ENCODE assay signal across 13 mouse cellular contexts in genomic region chr13:112986451-112986950, GRCm38 (mm10). TPM values are rescaled to one million over a fixed set of nuclear protein-coding genes. Genes with fewer than 3 reads are reported as not detected.
DNase-seq lines count a peak whose midpoint lies in the region; ATAC-seq and TF ChIP-seq lines count a peak whose summit lies in the region.
"Had no signal": no experiment of that assay in that cellular context is flagged by ENCODE, and none has a peak within 500 bp of the region (broad histone marks: within the 10 kb centered on the region; RNA-seq: fewer than 3 reads in every experiment).

No protein-coding gene starts in this region.

- H3K27ac ChIP-seq in liver, embryonic 11.5 days (ENCODE audit: low read depth, low read length), result no peak overlapping the region
- no peak overlapping the region for H3K27ac ChIP-seq in embryonic facial prominence, embryonic 15.5 days (replicated peaks)
- no peak overlapping the region for H3K27ac ChIP-seq in hindbrain, postnatal 0 days
- no peak overlapping the region for H3K27ac ChIP-seq in midbrain, embryonic 16.5 days (ENCODE audit: low read length)
- no peak overlapping the region for H3K27ac ChIP-seq in cerebellum, adult 2 months (ENCODE audit: insufficient read depth, low read length)
- H3K27ac ChIP-seq: liver, embryonic 14.5 days had no signal

- no peak overlapping the region for H3K9ac ChIP-seq in liver, embryonic 11.5 days (ENCODE audit: low read depth, low read length)
- H3K9ac ChIP-seq in embryonic facial prominence, embryonic 15.5 days, result no peak overlapping the region
- H3K9ac ChIP-seq in hindbrain, postnatal 0 days (replicated peaks; ENCODE audit: low read length), result no peak overlapping the region
- no peak overlapping the region for H3K9ac ChIP-seq in midbrain, embryonic 16.5 days (ENCODE audit: low read depth, low read length)
- H3K9ac ChIP-seq: liver, embryonic 14.5 days had no signal

- H3K36me3 ChIP-seq in liver, embryonic 11.5 days (ENCODE audit: control insufficient read depth, insufficient read depth, low read length), result no peaks in the 10 kb centered on the region
- H3K36me3 ChIP-seq in embryonic facial prominence, embryonic 15.5 days, result no peaks in the 10 kb centered on the region
- no peaks in the 10 kb centered on the region for H3K36me3 ChIP-seq in hindbrain, postnatal 0 days (ENCODE audit: insufficient read depth, low read length)
- H3K36me3 ChIP-seq in midbrain, embryonic 16.5 days (ENCODE audit: control insufficient read depth, insufficient read depth, low read length), result no peaks in the 10 kb centered on the region

- no peak for DNase-seq in liver, embryonic 11.5 days (ENCODE audit: low spot score)
- DNase-seq in liver, result no peak
- DNase-seq in hindbrain, postnatal 0 days (ENCODE audit: low spot score), result no peak
- no peak for DNase-seq in cerebellum, adult 2 months
- no peak for DNase-seq in urinary bladder, postnatal 4 days (ENCODE audit: low spot score in 2 of 2)
- DNase-seq: cerebellum, adult 8-10 months; heart, postnatal 36 days; right cerebral cortex, adult 18-20 months had no signal

- H3K4me3 ChIP-seq in liver, embryonic 11.5 days (ENCODE audit: low read depth, low read length), result no peak overlapping the region
- peak overlapping the region; percentile 54 for H3K4me3 ChIP-seq in embryonic facial prominence, embryonic 15.5 days (replicated peaks)
- peak overlapping the region; percentile 54; the same call in 1 of the 2 replicates for H3K4me3 ChIP-seq in hindbrain, postnatal 0 days (ENCODE audit: low read length)
- peak overlapping the region; percentile 65; the same call in 1 of the 2 replicates for H3K4me3 ChIP-seq in midbrain, embryonic 16.5 days (ENCODE audit: low read depth, low read length)
- no peak overlapping the region for H3K4me3 ChIP-seq in cerebellum, adult 2 months (replicated peaks; ENCODE audit: insufficient read depth, low read depth, low read length)

- H3K27me3 ChIP-seq in liver, embryonic 11.5 days (replicated peaks; ENCODE audit: control insufficient read depth, insufficient read depth, low read length), result peaks cover 70% of the 10 kb centered on the region
- H3K27me3 ChIP-seq in embryonic facial prominence, embryonic 15.5 days, result peaks cover 65% of the 10 kb centered on the region
- H3K27me3 ChIP-seq in hindbrain, postnatal 0 days (ENCODE audit: insufficient read depth, low read length), result peaks cover 35% of the 10 kb centered on the region
- peaks cover 33% of the 10 kb centered on the region for H3K27me3 ChIP-seq in midbrain, embryonic 16.5 days (ENCODE audit: control insufficient read depth, insufficient read depth, low read depth, low read length)
- peaks cover 5% of the 10 kb centered on the region; the same call in 1 of the 2 replicates for H3K27me3 ChIP-seq in cerebellum, adult 2 months (ENCODE audit: control insufficient read depth, insufficient read depth, low read length)

- ATAC-seq in liver, embryonic 11.5 days (replicated peaks; ENCODE audit: low FRiP score), result no peak
- no peak for ATAC-seq in embryonic facial prominence, embryonic 15.5 days (ENCODE audit: insufficient number of reproducible peaks, low FRiP score, low TSS enrichment, low read depth)
- ATAC-seq in hindbrain, postnatal 0 days, result no peak
- ATAC-seq in midbrain, embryonic 16.5 days, result no peak
- no peak for ATAC-seq in activated CD4-positive, CD25-positive, alpha-beta regulatory T cell, adult 4 months

- no peak for TF ChIP-seq CTCF in hindbrain, postnatal 0 days (IDR thresholded peaks at IDR 0.05; ENCODE audit: low read depth)
- TF ChIP-seq CTCF in cerebellum, adult 2 months (IDR thresholded peaks at IDR 0.05; ENCODE audit: borderline replicate concordance, insufficient read depth, low read depth, low read length), result no peak

- no peak for TF ChIP-seq POLR2A in cerebellum, adult 2 months (IDR thresholded peaks at IDR 0.05; ENCODE audit: borderline replicate concordance, insufficient read depth, low read length)

- H3K4me2 ChIP-seq in liver, embryonic 11.5 days, result peak overlapping the region; percentile 96
- H3K4me2 ChIP-seq in embryonic facial prominence, embryonic 15.5 days (replicated peaks), result peak overlapping the region; percentile 99
- H3K4me2 ChIP-seq in hindbrain, postnatal 0 days (ENCODE audit: low read depth, low read length), result peak overlapping the region; percentile 69
- H3K4me2 ChIP-seq in midbrain, embryonic 16.5 days (ENCODE audit: low read length), result peak overlapping the region; percentile 98

- 3% methylated on average over 17 of the region's 17 CpGs for WGBS in liver, embryonic 11.5 days
- WGBS in embryonic facial prominence, embryonic 15.5 days, result 1% methylated on average over 17 of the region's 17 CpGs
- WGBS in hindbrain, postnatal 0 days, result 3% methylated on average over 17 of the region's 17 CpGs
- WGBS in midbrain, embryonic 16.5 days, result 1% methylated on average over 17 of the region's 17 CpGs
- 8% methylated on average over 17 of the region's 17 CpGs for WGBS in cerebellum, adult 2 months

- H3K9me3 ChIP-seq in liver, embryonic 11.5 days (ENCODE audit: control insufficient read depth, low read length), result no peaks in the 10 kb centered on the region
- no peaks in the 10 kb centered on the region for H3K9me3 ChIP-seq in embryonic facial prominence, embryonic 15.5 days (replicated peaks)
- H3K9me3 ChIP-seq in hindbrain, postnatal 0 days (ENCODE audit: low read length), result no peaks in the 10 kb centered on the region
- H3K9me3 ChIP-seq in midbrain, embryonic 16.5 days (replicated peaks; ENCODE audit: control insufficient read depth, low read length, poor library complexity, severe bottlenecking), result no peaks in the 10 kb centered on the region

- H3K4me1 ChIP-seq in liver, embryonic 11.5 days (replicated peaks; ENCODE audit: control insufficient read depth, insufficient read depth, low read length), result peaks cover 14% of the 10 kb centered on the region
- peaks cover 41% of the 10 kb centered on the region for H3K4me1 ChIP-seq in embryonic facial prominence, embryonic 15.5 days
- H3K4me1 ChIP-seq in hindbrain, postnatal 0 days (ENCODE audit: insufficient read depth, low read length), result no peaks in the 10 kb centered on the region
- peaks cover 28% of the 10 kb centered on the region for H3K4me1 ChIP-seq in midbrain, embryonic 16.5 days (ENCODE audit: control insufficient read depth, insufficient read depth, low read length)
- H3K4me1 ChIP-seq in cerebellum, adult 2 months (ENCODE audit: control insufficient read depth, insufficient read depth, low read length), result peaks cover 6% of the 10 kb centered on the region

RNA-seq across cellular contexts. Expression of gene Ccno, which starts 1.1 kb away (rescaled TPM):
- 0.08 TPM in 1 of 2 replicates, not detected in the other for polyA plus RNA-seq in liver, embryonic 11.5 days (2014; fragmentation: Nextera tagmentation; extraction: Ambion mirVana)
- 10.8 and 26.9 TPM in 2 replicates for polyA plus RNA-seq in embryonic facial prominence, embryonic 15.5 days (2015; fragmentation: Nextera tagmentation; extraction: Ambion mirVana)
- total RNA-seq in hindbrain, postnatal 0 days (2014; rRNA removed), result 1.3 and 2.7 TPM in 2 replicates
- polyA plus RNA-seq in hindbrain, postnatal 0 days (2015; fragmentation: Nextera tagmentation; extraction: Ambion mirVana), result 1.7 and 1.9 TPM in 2 replicates
- polyA plus RNA-seq in midbrain, embryonic 16.5 days (2015; fragmentation: Nextera tagmentation; extraction: Ambion mirVana), result 1.2 and 1.5 TPM in 2 replicates
- polyA plus RNA-seq in cerebellum, adult 2 months (2012; rRNA removed), result 0.76 and 0.82 TPM in 2 replicates
- not detected for polyA plus RNA-seq in activated CD4-positive, CD25-positive, alpha-beta regulatory T cell, adult 4 months (2017; shearing (Covaris generic))

RNA-seq across cellular contexts. Expression of gene Mcidas, which starts 7.1 kb away (rescaled TPM):
- polyA plus RNA-seq in liver, embryonic 11.5 days (2014; fragmentation: Nextera tagmentation; extraction: Ambion mirVana), result not detected in 2 replicates
- polyA plus RNA-seq in embryonic facial prominence, embryonic 15.5 days (2015; fragmentation: Nextera tagmentation; extraction: Ambion mirVana), result 5.6 and 14.0 TPM in 2 replicates
- 0.73 and 2.4 TPM in 2 replicates for total RNA-seq in hindbrain, postnatal 0 days (2014; rRNA removed)
- 0.88 and 0.95 TPM in 2 replicates for polyA plus RNA-seq in hindbrain, postnatal 0 days (2015; fragmentation: Nextera tagmentation; extraction: Ambion mirVana)
- polyA plus RNA-seq in midbrain, embryonic 16.5 days (2015; fragmentation: Nextera tagmentation; extraction: Ambion mirVana), result 0.53 and 0.57 TPM in 2 replicates
- 0.05 and 0.07 TPM in 2 replicates for polyA plus RNA-seq in cerebellum, adult 2 months (2012; rRNA removed)
- under 1 TPM in 1 of 2 experiments, not detected in 1; 0.13 TPM for polyA plus RNA-seq in activated CD4-positive, CD25-positive, alpha-beta regulatory T cell, adult 4 months (2017; shearing (Covaris generic))
- total RNA-seq: heart, postnatal 36 days had no signal
- polyA plus RNA-seq: liver, embryonic 14.5 days had no signal

RNA-seq across cellular contexts. Expression of gene Cdc20b, which starts 48.4 kb away (rescaled TPM):
- polyA plus RNA-seq in liver, embryonic 11.5 days (2014; fragmentation: Nextera tagmentation; extraction: Ambion mirVana), result not detected in 2 replicates
- polyA plus RNA-seq in embryonic facial prominence, embryonic 15.5 days (2015; fragmentation: Nextera tagmentation; extraction: Ambion mirVana), result 3.1 and 8.1 TPM in 2 replicates
- total RNA-seq in hindbrain, postnatal 0 days (2014; rRNA removed), result 2.4 and 3.1 TPM in 2 replicates
- 0.34 and 0.60 TPM in 2 replicates for polyA plus RNA-seq in hindbrain, postnatal 0 days (2015; fragmentation: Nextera tagmentation; extraction: Ambion mirVana)
- polyA plus RNA-seq in midbrain, embryonic 16.5 days (2015; fragmentation: Nextera tagmentation; extraction: Ambion mirVana), result 0.51 and 0.55 TPM in 2 replicates
- 0.14 TPM in 1 of 2 replicates, not detected in the other for polyA plus RNA-seq in cerebellum, adult 2 months (2012; rRNA removed)
- under 1 TPM in 1 of 2 experiments, not detected in 1; 0.25 TPM for polyA plus RNA-seq in activated CD4-positive, CD25-positive, alpha-beta regulatory T cell, adult 4 months (2017; shearing (Covaris generic))
- total RNA-seq: heart, postnatal 36 days had no signal
- polyA plus RNA-seq: Patski had no signal

RNA-seq across cellular contexts. Expression of gene Dhx29, which starts 59.2 kb away (rescaled TPM):
- polyA plus RNA-seq in liver, embryonic 11.5 days (2014; fragmentation: Nextera tagmentation; extraction: Ambion mirVana), result 19.4 and 23.1 TPM in 2 replicates
- 22.1 and 22.4 TPM in 2 replicates for polyA plus RNA-seq in embryonic facial prominence, embryonic 15.5 days (2015; fragmentation: Nextera tagmentation; extraction: Ambion mirVana)
- 15.2 and 15.7 TPM in 2 replicates for total RNA-seq in hindbrain, postnatal 0 days (2014; rRNA removed)
- polyA plus RNA-seq in hindbrain, postnatal 0 days (2015; fragmentation: Nextera tagmentation; extraction: Ambion mirVana), result 29.5 and 30.0 TPM in 2 replicates
- 30.0 and 30.4 TPM in 2 replicates for polyA plus RNA-seq in midbrain, embryonic 16.5 days (2015; fragmentation: Nextera tagmentation; extraction: Ambion mirVana)
- polyA plus RNA-seq in cerebellum, adult 2 months (2012; rRNA removed), result 12.3 and 12.9 TPM in 2 replicates
- 10 to 100 TPM in 1 of 2 experiments, 1 to 10 TPM in 1; 9.1 to 13.0 TPM for polyA plus RNA-seq in activated CD4-positive, CD25-positive, alpha-beta regulatory T cell, adult 4 months (2017; shearing (Covaris generic))

RNA-seq across cellular contexts. Expression of gene Mtrex, which starts 59.3 kb away (rescaled TPM):
- polyA plus RNA-seq in liver, embryonic 11.5 days (2014; fragmentation: Nextera tagmentation; extraction: Ambion mirVana), result 90.9 and 101 TPM in 2 replicates
- polyA plus RNA-seq in embryonic facial prominence, embryonic 15.5 days (2015; fragmentation: Nextera tagmentation; extraction: Ambion mirVana), result 55.2 and 61.7 TPM in 2 replicates
- 18.8 and 21.2 TPM in 2 replicates for total RNA-seq in hindbrain, postnatal 0 days (2014; rRNA removed)
- 38.8 and 41.8 TPM in 2 replicates for polyA plus RNA-seq in hindbrain, postnatal 0 days (2015; fragmentation: Nextera tagmentation; extraction: Ambion mirVana)
- polyA plus RNA-seq in midbrain, embryonic 16.5 days (2015; fragmentation: Nextera tagmentation; extraction: Ambion mirVana), result 57.3 and 64.1 TPM in 2 replicates
- polyA plus RNA-seq in cerebellum, adult 2 months (2012; rRNA removed), result 47.6 and 48.4 TPM in 2 replicates
- polyA plus RNA-seq in activated CD4-positive, CD25-positive, alpha-beta regulatory T cell, adult 4 months (2017; shearing (Covaris generic)), result 10 to 100 TPM; 65.2 to 68.1 TPM

Comparison
In these comparisons a context has a peak if more than half of its experiments do, and no peak if none do; other contexts are left out.
1. H3K4me3 ChIP-seq: peak in embryonic facial prominence, embryonic 15.5 days (single experiment), hindbrain, postnatal 0 days (single experiment) and midbrain, embryonic 16.5 days (single experiment); none in liver, embryonic 11.5 days (single experiment) and cerebellum, adult 2 months (single experiment).
2. Peak in every context shown above with its lines, with median percentiles within 50 percentile points of each other: H3K4me2 ChIP-seq.